Mouse (Mus musculus): Measurements from ENCODE around the gene Dtymk. TPM values are rescaled to one million over a fixed set of nuclear protein-coding genes. Genes with fewer than 3 reads are reported as not detected.
"Not testable (repeated sequence)": the region's sequence is repeated elsewhere in the genome, so short reads cannot be mapped to it uniquely, and the experiment has no call there.

Gene Dtymk
- total RNA-seq (2015; ENCODE audit: low replicate concordance) (135 and 183 TPM in 2 replicates), total RNA-seq (2017; ENCODE audit: low replicate concordance) (123 and 140 TPM in 2 replicates)

GRCm38 (mm10) chr1:93801741-93802238 is at the start of gene Dtymk:
Dtymk (minus strand) TSS chr1:93801934.
- ATAC-seq (replicated peaks; ENCODE audit: low FRiP score, poor library complexity, severe bottlenecking): peak; percentile 73

GRCm38 (mm10) chr1:93845766-93846366 is 44.1 kb upstream of the Dtymk start:
- not testable (repeated sequence) for ATAC-seq (replicated peaks; ENCODE audit: low FRiP score, poor library complexity, severe bottlenecking)

DNA sequence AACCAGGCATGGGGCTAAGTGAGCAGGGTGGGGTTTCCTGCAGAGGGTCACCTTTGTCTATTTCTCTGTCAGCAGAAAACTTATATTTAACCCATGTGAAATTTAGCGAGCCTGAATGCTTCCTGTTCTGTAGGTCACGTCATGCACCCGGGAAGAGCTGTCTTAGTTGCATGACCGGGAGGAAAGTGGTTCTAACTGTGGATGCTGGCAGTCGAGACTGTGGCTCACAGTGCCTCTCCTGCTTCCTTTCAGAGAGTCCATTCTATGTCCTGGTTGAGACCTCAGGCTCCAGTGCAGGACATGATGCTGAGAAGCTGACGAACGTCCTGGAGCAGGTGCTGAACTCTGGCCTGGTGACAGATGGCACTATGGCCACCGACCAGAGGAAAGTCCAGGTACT is 36.8 kb upstream of the Dtymk start:
- not testable (repeated sequence) for ATAC-seq (replicated peaks; ENCODE audit: low FRiP score, poor library complexity, severe bottlenecking)

- no peak for ATAC-seq (replicated peaks; ENCODE audit: low FRiP score, poor library complexity, severe bottlenecking)
Observed at GRCm38 (mm10) chr1:93837335-93837734, 35.6 kb upstream of the Dtymk start.

GRCm38 (mm10) chr1:93836532-93836913 is 34.8 kb upstream of the Dtymk start:
- no peak for ATAC-seq (replicated peaks; ENCODE audit: low FRiP score, poor library complexity, severe bottlenecking)

GRCm38 (mm10) chr1:93835876-93836531 is 34.3 kb upstream of the Dtymk start:
- no peak for ATAC-seq (replicated peaks; ENCODE audit: low FRiP score, poor library complexity, severe bottlenecking)

- ATAC-seq (replicated peaks; ENCODE audit: low FRiP score, poor library complexity, severe bottlenecking): no peak
Observed at GRCm38 (mm10) chr1:93835211-93835610, 33.5 kb upstream of the Dtymk start.

GRCm38 (mm10) chr1:93834671-93835150 is 33.0 kb upstream of the Dtymk start:
- no peak for ATAC-seq (replicated peaks; ENCODE audit: low FRiP score, poor library complexity, severe bottlenecking)

GRCm38 (mm10) chr1:93832754-93833360 is 31.1 kb upstream of the Dtymk start:
- ATAC-seq (replicated peaks; ENCODE audit: low FRiP score, poor library complexity, severe bottlenecking): peak; percentile 67

- ATAC-seq (replicated peaks; ENCODE audit: low FRiP score, poor library complexity, severe bottlenecking): no peak
Observed at GRCm38 (mm10) chr1:93826540-93826835, 24.8 kb upstream of the Dtymk start.

DNA sequence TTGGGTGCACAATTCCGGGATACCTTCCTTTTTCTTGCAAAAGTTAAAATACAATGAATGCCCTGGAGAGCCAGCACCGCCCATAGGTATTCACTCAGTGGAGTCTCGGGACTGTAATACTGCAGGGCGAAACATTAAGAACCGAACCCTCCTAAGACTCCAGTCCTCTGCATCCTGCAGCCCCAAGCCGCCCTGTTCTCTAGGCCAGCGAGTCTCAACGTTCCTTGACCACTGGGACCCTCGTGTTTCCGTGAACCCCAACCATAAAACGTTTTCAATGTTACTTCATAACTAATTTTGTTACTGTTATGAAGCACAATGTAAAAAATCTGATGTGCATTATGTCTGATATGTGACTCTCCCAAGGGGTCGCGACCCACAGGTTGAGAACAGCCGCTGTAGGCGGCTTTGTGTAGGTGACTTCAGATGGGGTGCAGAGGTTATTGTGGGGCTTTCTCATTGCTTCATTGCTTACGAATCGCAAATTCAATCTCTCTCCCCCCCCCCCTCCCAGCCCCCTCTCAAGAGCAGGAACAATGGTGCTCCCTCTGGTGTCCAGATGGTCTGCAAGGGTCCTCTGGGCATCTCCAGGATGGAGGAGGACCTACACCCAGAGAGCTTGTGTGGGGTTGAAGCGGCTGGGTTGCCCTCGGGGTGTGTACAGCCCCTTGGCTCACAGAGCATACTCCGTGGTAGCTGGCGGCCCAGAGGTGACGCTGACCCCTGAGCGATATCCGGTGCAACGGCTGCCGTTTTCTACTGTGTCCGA is 24.2 kb upstream of the Dtymk start:
- ATAC-seq (replicated peaks; ENCODE audit: low FRiP score, poor library complexity, severe bottlenecking): 0 out of 2 replicates have a peak, but pooled peaks have one; percentile 15

DNA sequence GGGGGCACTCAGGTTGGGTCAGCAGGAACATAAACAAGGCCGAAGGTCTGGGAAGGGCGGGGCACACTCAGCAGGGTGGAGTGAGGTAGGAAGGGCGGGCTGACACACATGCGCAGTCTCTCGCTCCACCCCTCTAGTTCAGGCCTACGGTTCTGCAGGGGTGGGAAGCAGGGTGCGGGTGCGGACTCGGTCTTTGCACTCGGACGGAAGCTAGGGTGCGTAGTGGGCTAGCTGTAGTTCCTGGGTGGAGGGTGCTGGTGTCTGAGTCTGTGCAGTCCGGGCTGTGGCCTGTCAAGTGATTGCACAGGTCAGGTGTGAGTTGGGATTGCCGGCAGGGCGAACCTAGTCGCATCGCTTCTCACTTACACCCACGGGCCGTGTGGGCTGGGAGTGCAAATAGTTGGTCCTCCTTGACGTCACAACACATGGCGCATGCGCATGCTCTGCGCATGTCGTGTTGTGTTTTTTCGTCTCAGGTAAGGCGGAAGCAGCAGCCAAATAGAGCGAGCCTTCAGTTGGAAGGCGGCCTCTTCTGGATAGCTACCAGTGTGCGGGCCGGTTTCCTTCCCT is 23.5 kb upstream of the Dtymk start:
- peak; percentile 93 for ATAC-seq (replicated peaks; ENCODE audit: low FRiP score, poor library complexity, severe bottlenecking)

DNA sequence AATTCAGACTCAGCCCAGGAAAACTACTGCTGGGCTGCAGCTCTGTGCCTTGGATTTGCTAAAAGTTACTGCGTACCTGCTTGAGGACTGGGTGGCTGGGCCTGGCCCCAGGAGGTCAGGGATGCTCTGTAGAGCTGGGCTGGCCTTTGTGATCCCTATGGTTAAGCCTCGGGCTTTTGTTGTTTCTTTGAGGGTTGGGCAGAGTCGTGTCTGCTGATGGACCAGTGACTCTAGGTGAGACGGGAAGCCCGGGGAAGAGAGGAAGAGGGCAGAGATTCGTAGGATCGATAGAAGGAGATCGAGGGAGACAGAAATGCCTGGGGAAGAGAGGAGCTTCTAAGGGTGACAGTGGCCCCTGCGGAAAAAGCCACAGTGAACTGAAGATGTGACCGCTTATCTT is 22.9 kb upstream of the Dtymk start, which contains the start of gene D2hgdh:
D2hgdh (plus strand) TSS at position 301 of the 400 bp plus-strand sequence.
- peak; percentile 44 for ATAC-seq (replicated peaks; ENCODE audit: low FRiP score, poor library complexity, severe bottlenecking)

DNA sequence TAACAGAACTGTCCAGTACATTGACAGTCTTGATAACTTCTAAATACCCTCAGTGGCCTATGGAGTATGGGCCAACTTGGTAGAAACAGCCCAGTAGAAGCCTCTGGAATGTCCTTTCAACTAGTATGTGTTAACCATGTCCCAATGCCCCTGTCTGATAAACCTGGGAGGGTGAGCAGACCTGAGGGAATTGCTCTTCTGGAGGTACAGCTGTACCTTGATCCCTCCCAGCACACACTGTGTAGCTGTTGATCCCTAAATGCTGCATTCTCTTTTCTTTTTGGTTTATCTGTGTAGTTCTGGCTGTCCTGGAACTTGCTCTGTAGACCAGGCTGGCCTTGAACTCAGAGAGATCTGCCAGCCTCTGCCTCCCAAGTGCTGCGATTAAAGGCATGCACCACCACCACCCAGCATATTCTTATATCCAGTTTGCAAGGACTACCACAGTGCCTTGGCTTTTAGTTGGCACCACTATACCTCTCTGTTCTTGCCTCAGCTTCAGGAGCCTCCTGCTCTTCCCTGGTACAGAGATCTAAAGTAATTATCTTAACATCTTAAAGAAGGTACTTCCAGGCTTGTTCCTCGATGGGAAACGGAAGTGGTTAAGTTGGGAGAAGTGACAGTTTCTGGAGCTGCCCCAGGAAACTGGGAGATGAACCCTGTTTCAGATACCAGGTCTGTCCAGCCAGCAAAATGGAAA is 22.2 kb upstream of the Dtymk start:
- ATAC-seq (replicated peaks; ENCODE audit: low FRiP score, poor library complexity, severe bottlenecking): no peak

DNA sequence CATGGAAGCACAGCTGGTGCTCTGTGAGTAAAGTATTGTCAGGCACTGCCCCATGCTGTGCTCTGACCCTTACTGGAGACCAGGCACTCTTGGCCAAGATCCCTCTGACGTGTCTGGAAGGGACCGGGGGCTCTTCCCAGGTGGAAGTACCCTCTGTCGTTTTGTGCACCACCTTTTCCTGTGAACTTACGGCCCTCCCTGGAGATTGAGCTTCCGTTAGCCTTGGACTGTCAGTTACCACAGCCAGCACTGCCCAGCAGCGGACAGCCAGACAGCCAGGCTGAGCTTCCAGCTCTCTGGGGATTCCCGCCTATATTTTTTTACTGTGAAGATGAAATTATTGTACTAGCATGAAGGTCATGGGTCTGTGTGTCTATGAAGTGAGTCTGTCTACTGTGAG is 17.0 kb upstream of the Dtymk start:
- ATAC-seq (replicated peaks; ENCODE audit: low FRiP score, poor library complexity, severe bottlenecking): no peak

DNA sequence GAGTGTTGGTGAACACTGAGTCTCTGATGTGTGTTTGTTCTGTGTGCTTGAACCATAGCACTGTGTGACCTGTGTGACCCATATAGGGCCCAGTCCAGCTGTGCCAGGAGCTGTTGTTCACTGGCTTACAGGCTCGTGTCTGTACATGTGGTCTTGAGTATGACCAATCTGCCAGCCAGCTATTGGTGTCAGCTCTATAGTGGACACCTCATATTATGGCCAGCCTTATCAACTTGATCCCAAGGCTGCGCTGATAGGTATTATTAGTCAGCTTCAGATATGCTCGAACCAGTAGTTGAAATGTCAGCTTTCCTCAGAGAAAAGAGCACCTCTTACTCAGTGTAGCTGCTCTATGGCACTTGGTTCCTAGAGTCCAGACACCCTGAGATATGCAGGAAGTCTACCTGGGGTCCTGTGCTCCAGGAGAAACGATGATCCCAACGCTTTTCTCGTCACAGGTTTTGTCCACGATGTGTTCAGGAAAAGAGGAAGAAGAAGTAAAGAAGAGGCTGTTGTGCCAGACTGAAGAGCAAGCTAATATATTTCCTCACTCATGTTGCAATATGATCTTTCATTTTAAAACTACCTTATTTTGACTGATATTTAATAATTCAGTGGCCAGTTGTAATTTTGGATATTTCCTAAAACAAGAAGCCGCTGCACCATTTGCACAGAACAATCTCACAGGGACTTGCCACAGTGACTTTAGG is 16.2 kb upstream of the Dtymk start:
- ATAC-seq (replicated peaks; ENCODE audit: low FRiP score, poor library complexity, severe bottlenecking): no peak

- ATAC-seq (replicated peaks; ENCODE audit: low FRiP score, poor library complexity, severe bottlenecking): no peak
Observed at GRCm38 (mm10) chr1:93811495-93812039, 9.8 kb upstream of the Dtymk start.

DNA sequence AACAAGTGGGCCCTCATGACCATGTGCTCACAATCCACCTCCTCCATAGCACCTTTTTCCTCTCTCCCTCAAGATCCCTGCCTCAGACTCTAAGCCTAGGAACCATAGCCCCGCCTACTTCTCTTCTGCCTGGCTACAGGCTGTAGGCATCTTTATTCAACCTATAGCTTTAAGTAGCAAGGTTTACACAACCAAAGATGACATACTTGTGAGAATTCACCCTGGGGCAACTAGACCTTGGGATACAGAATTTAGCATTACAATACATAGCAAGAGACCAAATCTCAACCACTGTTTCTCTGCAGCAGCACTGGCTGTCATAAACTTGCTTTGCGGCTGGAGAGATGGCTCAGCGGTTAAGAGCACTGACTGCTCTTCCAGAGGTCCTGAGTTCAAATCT is 8.3 kb upstream of the Dtymk start:
- ATAC-seq (replicated peaks; ENCODE audit: low FRiP score, poor library complexity, severe bottlenecking): no peak

Data from erythroid progenitor cell, adult 5-6 weeks (primary cell).